Mouse (Mus musculus) heart, embryonic 14.5 days (tissue): Measurements from ENCODE around the gene Rab2b. TPM values are rescaled to one million over a fixed set of nuclear protein-coding genes. Genes with fewer than 3 reads are reported as not detected.
"Not testable (repeated sequence)": the region's sequence is repeated elsewhere in the genome, so short reads cannot be mapped to it uniquely, and the experiment has no call there.

Experiments used
- ATAC-seq: fragments of 200-750 bp; cut with Nextera tagmentation; 2 replicates; pipeline ENCODE4 v1.8.0; 2017; ENCODE audit warnings: low read depth, moderate TSS enrichment; ENCODE audit not compliant: insufficient number of reproducible peaks, insufficient read depth, low FRiP score
- H3K27ac ChIP-seq, 2 experiments: fragments of 200-500 bp in 1 of 2; fragments of 300-500 bp in 1 of 2; sonication (generic) in 1 of 2; replicated peaks in 1 of 2; 2 replicates each; pipeline ENCODE4 v1.5.1; 2012 to 2014; ENCODE audit warnings: low read depth in 2 of 2, low read length in 2 of 2, control low read depth in 1 of 2, mild to moderate bottlenecking in 1 of 2, mixed read lengths in 1 of 2; ENCODE audit not compliant: control insufficient read depth in 1 of 2, insufficient read depth in 1 of 2
- H3K27me3 ChIP-seq: fragments of 300-500 bp; sonication (generic); 2 replicates; pipeline ENCODE4 v1.6.1; 2014; ENCODE audit warnings: mild to moderate bottlenecking, low read length, control low read depth; ENCODE audit not compliant: control insufficient read depth, insufficient read depth
- H3K36me3 ChIP-seq: fragments of 300-500 bp; sonication (generic); 2 replicates; pipeline ENCODE4 v1.6.1; 2014; ENCODE audit warnings: mild to moderate bottlenecking, control low read depth, low read length, mixed read lengths; ENCODE audit not compliant: control insufficient read depth, insufficient read depth
- H3K4me1 ChIP-seq, 2 experiments: fragments of 200-500 bp in 1 of 2; fragments of 300-500 bp in 1 of 2; sonication (generic) in 1 of 2; 2 replicates each; pipeline ENCODE4 v1.6.1; 2012 to 2014; ENCODE audit warnings: low read length in 2 of 2, control low read depth in 1 of 2, mixed read lengths in 1 of 2; ENCODE audit not compliant: control insufficient read depth in 2 of 2, insufficient read depth in 2 of 2
- H3K4me2 ChIP-seq: fragments of 300-500 bp; sonication (generic); 2 replicates; pipeline ENCODE4 v1.6.1; 2014; ENCODE audit warnings: mild to moderate bottlenecking, low read length
- H3K4me3 ChIP-seq, 2 experiments: fragments of 200-500 bp in 1 of 2; fragments of 300-500 bp in 1 of 2; sonication (generic) in 1 of 2; 2 replicates each; pipeline ENCODE4 v1.5.1; 2012 to 2014; ENCODE audit warnings: low read length in 2 of 2, mild to moderate bottlenecking in 2 of 2, control low read depth in 1 of 2, low read depth in 1 of 2, moderate library complexity in 1 of 2; ENCODE audit not compliant: control insufficient read depth in 1 of 2, insufficient read depth in 1 of 2
- H3K9ac ChIP-seq: fragments of 300-500 bp; sonication (generic); 2 replicates; pipeline ENCODE4 v1.6.1; 2014; ENCODE audit warnings: mild to moderate bottlenecking, low read length
- H3K9me3 ChIP-seq: fragments of 300-500 bp; sonication (generic); 2 replicates; pipeline ENCODE4 v1.6.1; 2016; ENCODE audit warnings: low read length, control low read depth; ENCODE audit not compliant: control insufficient read depth
- WGBS: fragments of 180-500 bp; shearing (Covaris S2); extraction: QIAGEN DNeasy Blood & Tissue Kit; methylation state at CpG from one replicate; pipeline ENCODE4 v1.1.7; 2014; 5-methylcytosine and 5-hydroxymethylcytosine counted together
- polyA plus RNA-seq: library from polyadenylated mRNA; unstranded; fragments of >200 nt; fragmentation: Nextera tagmentation; extraction: Ambion mirVana; gene quantifications from 2 replicates; pipeline ENCODE4 v1.2.1, GENCODE M21; 2014

Rab2b gene
- polyA plus RNA-seq, 1 experiment from 2014 or later: 16.8 TPM

DNA sequence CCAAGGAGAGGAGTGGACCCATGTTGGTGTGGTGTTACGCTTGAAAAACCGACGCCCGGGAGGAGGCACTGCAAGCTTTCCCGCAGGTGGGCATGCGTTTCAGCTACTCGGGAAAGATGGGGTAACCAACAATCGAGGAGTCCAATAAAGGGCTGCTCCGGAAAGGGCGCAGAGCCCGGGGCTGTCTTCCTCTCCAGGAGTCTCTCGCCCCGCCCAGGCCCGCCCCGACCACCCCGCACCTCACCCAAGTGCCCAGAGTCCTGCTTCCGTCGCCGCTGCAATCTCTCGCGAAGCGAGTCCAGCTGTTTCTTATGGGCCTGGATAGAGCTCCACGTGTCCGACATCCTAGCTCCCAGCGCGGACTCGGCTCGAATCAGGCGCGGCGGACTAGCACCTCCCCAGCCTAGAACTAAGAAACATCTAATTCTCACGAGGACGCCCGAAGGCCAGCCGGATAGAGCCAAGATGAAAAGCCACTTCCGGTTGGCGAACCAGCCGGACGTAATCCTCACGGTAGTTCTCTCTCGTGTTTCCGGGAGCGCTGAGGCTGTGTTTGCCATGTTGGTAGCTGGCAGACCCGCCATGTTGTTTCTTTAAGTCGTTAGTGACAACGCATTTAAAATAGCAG is 25.4 kb upstream of the Rab2b start, which contains the start of gene Mettl3:
Gene Mettl3 (minus strand): TSS at position 485 of the 628 bp plus-strand sequence.
- Histone ChIP-seq H3K27me3 (no peaks in the 10 kb centered on the region), H3K4me1 (peaks cover 0 to 5% of the 10 kb centered on the region in 2 experiments; a peak in 2 of 4 replicates), H3K9me3 (no peaks in the 10 kb centered on the region), H3K4me3 (peak within 1 kb of the TSS; percentile 64 to 73), H3K36me3 (peaks cover 18% of the 10 kb centered on the region), H3K4me2 (peak within 1 kb of the TSS; percentile 72), H3K9ac (peak within 1 kb of the TSS; percentile 78), H3K27ac (peak within 1 kb of the TSS; percentile 85 to 89)
- peak; percentile 92 for ATAC-seq
- WGBS: under 1% methylated on average over 46 of the region's 46 CpGs

DNA sequence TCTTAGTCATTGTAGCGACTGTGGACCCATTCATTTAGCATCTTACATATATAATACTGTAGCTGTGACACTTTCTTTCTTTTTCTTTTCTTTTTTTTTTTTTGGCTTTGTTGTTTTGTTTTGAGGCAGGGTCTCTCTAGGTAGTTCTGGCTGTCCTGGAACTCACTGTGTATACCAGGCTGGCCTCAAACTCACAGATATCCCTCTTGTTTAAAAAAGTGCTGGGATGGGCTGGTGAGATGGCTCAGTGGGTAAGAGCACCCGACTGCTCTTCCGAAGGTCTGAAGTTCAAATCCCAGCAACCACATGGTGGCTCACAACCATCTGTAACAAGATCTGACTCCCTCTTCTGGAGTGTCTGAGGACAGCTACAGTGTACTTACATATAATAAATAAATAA is 24.2 kb upstream of the Rab2b start:
- H3K36me3 ChIP-seq: peaks cover 23% of the 10 kb centered on the region
- not testable (repeated sequence) for H3K9me3 ChIP-seq, H3K9ac ChIP-seq, H3K4me1 ChIP-seq, H3K27ac ChIP-seq, H3K27me3 ChIP-seq, H3K4me3 ChIP-seq, ATAC-seq
- WGBS: 89% methylated on average over 3 of the region's 3 CpGs
- H3K4me2 ChIP-seq: peak overlapping the region; percentile 72; the same call in 1 of the 2 replicates

DNA sequence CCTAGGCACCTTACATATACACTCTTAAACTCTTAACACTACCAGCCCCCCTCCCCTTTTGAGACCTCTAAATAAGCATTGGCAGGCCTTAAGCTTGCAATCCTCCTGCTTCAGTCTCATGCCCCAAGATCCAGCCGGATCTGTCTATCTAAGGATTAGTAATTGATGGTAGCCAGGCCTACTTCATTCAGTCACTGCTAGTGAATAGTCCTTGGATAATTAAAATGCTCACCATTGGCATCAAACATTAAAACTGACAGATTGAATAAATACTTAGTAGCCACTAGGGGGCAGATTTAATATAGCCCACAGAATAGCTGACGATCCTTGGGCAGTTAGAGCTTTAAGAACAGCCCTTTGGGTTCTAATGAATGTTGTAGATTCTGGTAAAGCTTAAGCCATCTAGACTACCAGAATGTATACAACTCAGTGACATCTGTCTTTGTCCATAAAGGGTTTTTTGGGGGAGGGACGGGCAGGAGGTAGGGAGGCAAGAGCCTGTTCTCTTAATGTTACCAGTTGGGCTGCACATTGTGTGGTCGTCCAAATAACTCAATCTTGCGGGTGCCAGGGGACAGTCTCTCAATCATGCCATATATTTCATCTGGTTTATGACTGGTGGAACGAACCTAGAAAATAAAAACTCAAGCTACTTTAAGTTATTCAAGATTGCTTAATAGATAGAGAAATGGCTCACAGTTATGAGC is 16.4 kb upstream of the Rab2b start:
- H3K27ac ChIP-seq: no peak overlapping the region
- H3K4me2 ChIP-seq: no peak overlapping the region
- no peaks in the 10 kb centered on the region for H3K4me1 ChIP-seq
- 64% methylated on average over 6 of the region's 6 CpGs for WGBS
- H3K9me3 ChIP-seq: no peaks in the 10 kb centered on the region
- H3K4me3 ChIP-seq: no peak overlapping the region
- no peak overlapping the region for H3K9ac ChIP-seq
- H3K36me3 ChIP-seq: peaks cover 96% of the 10 kb centered on the region
- ATAC-seq: no peak
- H3K27me3 ChIP-seq: no peaks in the 10 kb centered on the region

DNA sequence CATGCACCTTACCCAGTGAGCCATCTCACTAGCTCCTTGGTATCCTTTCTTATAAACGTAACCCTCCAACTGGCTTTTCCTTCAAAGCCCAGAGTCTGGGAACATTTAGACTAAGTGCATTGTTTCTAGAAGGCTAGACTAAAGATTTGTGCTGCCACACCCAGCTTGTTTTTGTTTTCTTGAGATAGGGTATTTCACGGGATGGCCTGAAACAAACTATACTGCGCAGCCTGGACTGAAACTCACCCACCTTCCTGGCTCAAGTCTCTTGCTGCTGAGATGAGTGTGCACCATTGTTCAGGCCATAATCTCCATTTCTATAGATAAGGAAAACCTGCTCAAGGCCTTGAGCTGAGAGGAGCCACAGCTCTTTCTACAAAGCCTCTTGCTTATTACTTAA is 4.8 kb upstream of the Rab2b start:
- no peak overlapping the region for H3K27ac ChIP-seq
- no peak overlapping the region for H3K9ac ChIP-seq
- H3K9me3 ChIP-seq: no peaks in the 10 kb centered on the region
- no peak overlapping the region for H3K4me2 ChIP-seq
- no peak for ATAC-seq
- H3K36me3 ChIP-seq: peaks cover 37% of the 10 kb centered on the region
- H3K4me1 ChIP-seq: peaks cover 0 to 7% of the 10 kb centered on the region in 2 experiments; a peak in 1 of 4 replicates
- no peak overlapping the region for H3K4me3 ChIP-seq
- H3K27me3 ChIP-seq: no peaks in the 10 kb centered on the region
- WGBS: 80% methylated on average over 3 of the region's 3 CpGs

DNA sequence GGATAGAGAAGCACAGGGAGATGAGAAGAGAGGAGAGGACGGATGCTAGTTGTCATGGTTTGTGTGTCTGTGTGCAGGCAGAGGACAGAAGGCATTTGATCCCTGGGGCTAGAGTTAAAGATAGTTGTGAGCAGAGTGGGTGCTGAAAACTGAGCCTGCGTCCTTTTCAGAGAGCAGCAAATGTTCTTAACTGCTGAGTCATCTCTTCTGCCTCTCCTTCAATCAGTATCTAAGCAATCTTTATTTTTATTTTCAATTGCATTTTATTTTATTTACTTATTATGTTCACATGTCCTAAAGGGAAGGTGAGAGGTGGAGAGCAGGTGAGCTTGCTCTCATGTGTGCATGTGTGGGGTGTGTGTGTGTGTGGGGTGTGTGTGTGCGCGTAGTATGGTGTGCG is 4.3 kb upstream of the Rab2b start:
- Histone ChIP-seq H3K9me3 (no peaks in the 10 kb centered on the region), H3K27ac (no peak overlapping the region), H3K4me1 (peaks cover 0 to 7% of the 10 kb centered on the region in 2 experiments; a peak in 1 of 4 replicates), H3K27me3 (no peaks in the 10 kb centered on the region), H3K4me3 (no peak overlapping the region), H3K4me2 (no peak overlapping the region), H3K9ac (no peak overlapping the region), H3K36me3 (peaks cover 33% of the 10 kb centered on the region)
- WGBS: 93% methylated on average over 5 of the region's 5 CpGs
- ATAC-seq: no peak

DNA sequence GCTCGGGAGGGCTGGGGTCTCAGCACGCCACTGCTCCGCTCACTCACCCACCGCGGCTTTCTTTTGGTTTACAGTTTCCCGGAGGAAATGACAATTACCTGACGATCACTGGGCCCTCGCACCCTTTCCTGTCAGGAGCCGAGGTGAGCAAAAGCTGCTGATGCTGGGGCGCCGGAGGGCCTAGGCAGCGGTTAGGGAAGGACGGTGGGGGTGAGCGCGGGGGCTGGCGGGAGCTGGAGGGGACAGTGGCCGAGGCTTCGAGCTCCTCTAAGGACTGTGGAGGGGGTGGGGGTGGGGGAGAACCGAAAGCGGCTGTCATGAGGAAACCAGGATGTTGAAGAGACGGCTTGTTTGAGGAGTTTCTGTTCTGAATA is 389 bp upstream of the Rab2b start:
- peak overlapping the region; percentile 76 to 80 for H3K4me3 ChIP-seq
- no peaks in the 10 kb centered on the region for H3K9me3 ChIP-seq
- H3K27me3 ChIP-seq: no peaks in the 10 kb centered on the region
- H3K36me3 ChIP-seq: peaks cover 6% of the 10 kb centered on the region
- ATAC-seq: no peak
- peak overlapping the region; percentile 52 to 78 for H3K27ac ChIP-seq
- H3K4me1 ChIP-seq: peaks cover 0 to 7% of the 10 kb centered on the region in 2 experiments; a peak in 1 of 4 replicates
- H3K9ac ChIP-seq: peak overlapping the region; percentile 86
- peak overlapping the region; percentile 71 for H3K4me2 ChIP-seq
- WGBS: 2% methylated on average over 21 of the region's 21 CpGs

DNA sequence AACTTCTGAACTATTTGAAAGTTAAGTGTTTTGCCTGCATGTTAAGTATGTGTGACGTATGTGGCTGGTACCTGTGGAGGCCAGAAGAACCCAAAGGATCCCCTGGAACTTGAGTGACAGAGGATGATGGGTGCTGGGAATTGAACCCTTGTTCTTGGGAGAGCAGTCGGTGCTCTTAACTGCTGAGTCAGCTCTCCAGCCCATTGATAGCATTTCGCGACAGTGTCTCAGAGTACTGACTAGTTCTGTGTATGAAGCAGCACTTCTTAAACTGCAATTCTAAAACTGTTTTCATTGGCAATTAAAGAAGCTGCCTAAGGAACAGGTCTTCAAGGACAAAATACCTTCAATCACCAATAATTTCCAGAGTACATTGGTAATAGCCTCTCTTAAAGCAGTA is 2.1 kb downstream of the Rab2b start:
- no peak overlapping the region for H3K4me2 ChIP-seq
- no peak for ATAC-seq
- no peak overlapping the region for H3K4me3 ChIP-seq
- WGBS: 83% methylated on average over 4 of the region's 4 CpGs
- no peaks in the 10 kb centered on the region for H3K9me3 ChIP-seq
- H3K4me1 ChIP-seq: peaks cover 0 to 7% of the 10 kb centered on the region in 2 experiments; a peak in 1 of 4 replicates
- peaks cover 28% of the 10 kb centered on the region for H3K36me3 ChIP-seq
- no peak overlapping the region for H3K27ac ChIP-seq
- H3K9ac ChIP-seq: no peak overlapping the region
- H3K27me3 ChIP-seq: no peaks in the 10 kb centered on the region
